Mouse (Mus musculus): ENCODE results near the gene Gnai1.
"Not testable (repeated sequence)": the region's sequence is repeated elsewhere in the genome, so short reads cannot be mapped to it uniquely, and the experiment has no call there.

Gene Gnai1

GRCm38 (mm10) chr5:18360281-18360819 is at the start of gene Gnai1:
Gnai1 (minus strand) TSS chr5:18360355.
- in situ Hi-C loops (cut with MseI, MboI) = no loop called here

- in situ Hi-C loops (cut with MseI, MboI) = no loop called here
These were observed 7.7 kb upstream of the Gnai1 start for GRCm38 (mm10) chr5:18367864-18368263.

DNA sequence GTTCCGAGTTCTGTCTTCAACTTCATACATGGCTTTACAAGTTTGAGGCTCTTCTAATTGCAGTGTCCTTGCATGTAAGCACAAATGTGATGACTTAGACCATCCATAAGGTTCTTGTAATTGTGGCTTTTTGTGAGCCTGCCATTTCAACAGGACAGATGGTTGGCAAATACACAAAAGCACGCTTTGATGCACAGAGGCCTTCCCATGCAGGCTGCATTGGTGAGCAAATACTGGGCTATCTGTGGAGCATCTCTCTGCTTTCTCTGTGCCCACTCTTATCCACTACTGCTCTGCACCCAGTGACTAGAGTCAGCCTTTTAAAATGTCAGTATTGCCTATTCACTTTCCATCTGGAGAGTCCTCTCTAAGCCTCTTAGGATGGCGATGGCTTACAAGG is 5.3 kb upstream of the Gnai1 start:
- in situ Hi-C loops (cut with MseI, MboI) = no loop called here

DNA sequence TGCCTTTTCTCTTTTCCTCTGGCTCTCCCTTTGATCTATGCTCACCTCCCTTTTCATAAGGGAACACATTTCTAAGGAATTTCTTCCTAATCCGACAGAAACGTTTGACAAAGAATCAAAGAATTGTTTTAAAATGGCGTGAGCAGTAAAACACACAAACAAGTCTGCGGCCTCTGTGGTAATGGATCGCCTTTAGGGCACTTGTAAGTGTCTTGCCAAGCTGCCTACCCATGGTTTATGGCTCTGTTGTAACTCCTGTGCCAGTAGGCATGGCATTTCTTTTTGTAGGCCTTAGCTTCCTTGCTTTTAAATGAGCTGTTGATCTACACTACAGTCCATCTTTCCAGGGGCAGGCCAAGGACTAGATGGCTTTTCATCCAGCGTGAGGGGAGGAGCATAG is 801 bp upstream of the Gnai1 start:
- in situ Hi-C loops (cut with MseI, MboI) = no loop called here

DNA sequence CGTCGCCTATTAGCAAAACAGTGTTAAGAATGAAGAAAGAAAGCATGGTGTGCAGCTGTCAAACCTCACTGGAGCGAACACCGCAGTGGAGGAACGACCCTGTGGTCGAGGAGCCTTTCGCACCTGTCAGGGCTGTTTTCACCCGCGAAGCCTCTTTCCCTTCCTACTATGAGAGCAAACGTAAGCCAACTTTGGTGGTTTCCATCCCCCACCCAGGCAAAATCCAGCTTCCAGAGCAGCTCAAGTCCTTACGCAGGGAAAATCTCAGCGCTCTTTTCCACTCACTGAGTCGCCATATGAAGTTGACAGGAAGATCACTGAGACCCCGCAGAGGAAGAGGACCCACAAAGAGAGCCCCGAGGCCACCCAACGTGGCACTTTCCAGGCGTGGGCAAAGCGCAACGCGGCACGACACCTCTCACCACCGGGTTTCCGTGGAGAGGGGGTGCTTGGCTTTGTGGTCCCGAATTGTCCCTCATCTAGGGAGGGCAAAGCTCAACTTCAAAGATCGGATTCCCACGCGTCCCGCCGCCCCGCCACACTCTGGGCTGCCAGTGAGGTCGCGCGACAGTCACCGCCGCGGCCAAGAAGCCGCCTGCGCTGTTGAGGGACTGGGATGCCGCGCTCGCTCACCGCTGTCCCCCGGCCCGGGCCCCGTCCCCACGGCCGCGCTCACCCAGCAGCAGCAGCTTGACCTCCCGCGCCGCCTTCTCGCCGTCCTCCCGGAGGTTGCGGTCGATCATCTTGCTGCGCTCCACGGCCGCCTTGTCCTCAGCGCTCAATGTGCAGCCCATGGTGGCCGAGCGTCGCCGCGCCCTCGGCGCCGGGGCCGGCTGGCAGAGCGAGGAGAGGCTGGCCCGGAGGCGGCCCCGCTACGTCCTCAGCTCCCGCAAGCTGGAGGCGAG is 527 bp downstream of the Gnai1 start:
- in situ Hi-C loops (cut with MseI, MboI) = loop anchor here in 1 of 2 experiments (5.0 kb wide), 1 partner anchor 88 kb away; no protein-coding TSS in a partner anchor

DNA sequence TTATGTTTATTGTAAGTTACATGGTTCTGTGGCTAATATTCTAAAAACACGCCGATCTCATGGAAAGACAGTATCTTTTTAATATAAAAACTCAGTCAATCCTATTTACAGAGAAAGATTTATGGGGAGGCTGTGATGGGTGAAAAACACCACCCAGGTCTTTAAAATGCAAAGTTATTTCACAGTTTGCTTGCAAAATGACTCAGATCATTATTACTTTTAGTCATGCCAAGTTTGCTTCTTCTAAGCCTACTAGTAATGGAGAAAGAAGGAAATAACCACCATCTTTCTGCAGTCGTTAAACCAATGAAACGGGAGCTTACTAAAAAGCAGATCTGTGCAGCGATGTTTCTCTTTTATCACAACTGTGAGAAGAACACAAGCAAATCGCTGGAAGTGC is 1.4 kb downstream of the Gnai1 start:
- in situ Hi-C loops (cut with MseI, MboI) = loop anchor here in 1 of 2 experiments (5.0 kb wide), 1 partner anchor 89 kb away; no protein-coding TSS in a partner anchor

- in situ Hi-C loops (cut with MseI, MboI) = loop anchor here in 1 of 2 experiments (5.0 kb wide), 1 partner anchor 89 kb away; no protein-coding TSS in a partner anchor
These were observed 2.0 kb downstream of the Gnai1 start for GRCm38 (mm10) chr5:18358191-18358590.

- in situ Hi-C loops (cut with MseI, MboI) = no loop called here
These were observed 12.9 kb downstream of the Gnai1 start for GRCm38 (mm10) chr5:18347297-18347696.

DNA sequence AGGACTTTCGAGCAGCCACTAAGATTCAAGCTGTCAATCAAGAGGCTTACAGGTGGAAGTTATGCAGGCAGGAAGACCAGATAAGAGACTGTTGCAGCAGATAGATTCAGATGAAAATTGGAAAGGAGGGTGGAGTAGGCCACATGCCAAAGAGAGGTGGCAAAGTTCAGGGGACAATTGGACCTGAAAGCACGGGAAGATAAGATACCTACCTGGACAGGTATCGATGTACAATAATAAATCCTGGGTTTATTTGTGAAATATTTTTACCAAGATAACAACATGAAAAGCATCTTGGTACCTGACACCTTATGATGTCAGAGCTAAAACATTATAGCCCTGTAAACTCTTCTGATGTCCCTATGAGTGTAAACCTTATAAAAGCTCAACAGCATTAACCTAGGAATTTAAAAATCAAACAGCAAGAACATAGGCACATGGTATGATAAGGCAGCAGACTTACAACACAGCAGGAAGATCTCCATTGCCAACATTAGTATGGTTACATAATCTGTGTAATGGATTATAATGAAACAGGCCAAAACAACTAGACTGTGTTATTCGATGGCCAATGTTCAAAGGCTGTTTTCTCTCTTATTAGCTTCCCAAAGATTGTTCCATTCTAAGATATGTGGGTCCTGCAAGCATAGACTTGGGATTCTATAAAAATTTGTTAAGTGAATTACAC is 16.6 kb downstream of the Gnai1 start:
- in situ Hi-C loops (cut with MseI, MboI) = no loop called here

GRCm38 (mm10) chr5:18342765-18343454 is 17.2 kb downstream of the Gnai1 start:
- in situ Hi-C loops (cut with MseI, MboI) = no loop called here

- in situ Hi-C loops (cut with MseI, MboI) = not testable (repeated sequence)
These were observed 18.3 kb downstream of the Gnai1 start for GRCm38 (mm10) chr5:18341876-18342275.

DNA sequence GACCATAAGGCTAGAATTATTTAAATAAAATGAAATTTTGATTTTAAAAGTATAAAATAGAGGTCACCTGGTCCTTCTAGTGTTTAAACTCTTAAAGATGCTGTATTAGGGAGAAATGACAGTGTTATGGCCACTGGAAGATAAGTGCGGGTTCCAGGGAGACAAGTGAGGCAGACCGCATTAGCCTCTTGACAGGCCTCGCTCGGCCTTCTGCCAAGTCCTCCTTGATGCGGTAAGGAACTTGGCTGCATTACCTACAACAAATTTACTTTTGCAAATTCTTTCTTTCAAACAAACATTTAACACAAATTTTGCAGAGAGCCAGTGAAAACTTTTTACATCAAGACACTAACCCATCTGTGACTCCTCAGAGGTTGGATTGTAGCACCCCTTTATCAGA is 27.9 kb downstream of the Gnai1 start:
- in situ Hi-C loops (cut with MseI, MboI) = no loop called here

DNA sequence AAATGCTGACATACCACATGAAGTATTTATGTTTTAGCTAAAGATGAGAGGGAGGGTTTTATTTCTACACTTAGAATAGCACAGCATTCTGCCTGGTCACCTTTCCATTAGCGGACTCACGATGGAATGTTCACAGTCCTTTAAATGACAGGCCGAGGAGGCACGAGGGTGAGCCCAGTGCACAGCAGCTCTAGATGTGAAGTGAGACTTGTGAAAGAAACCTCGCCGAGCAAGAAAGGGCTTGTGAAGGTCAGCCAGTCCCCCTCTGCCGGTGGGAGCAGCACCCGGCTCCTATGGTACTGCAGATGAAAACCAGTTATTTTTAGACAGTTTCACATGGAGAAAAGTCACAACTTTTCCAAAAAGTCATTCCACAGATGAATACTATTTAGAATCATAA is 29.4 kb downstream of the Gnai1 start:
- in situ Hi-C loops (cut with MseI, MboI) = no loop called here

- in situ Hi-C loops (cut with MseI, MboI) = no loop called here
These were observed 34.0 kb downstream of the Gnai1 start for GRCm38 (mm10) chr5:18326159-18326558.

DNA sequence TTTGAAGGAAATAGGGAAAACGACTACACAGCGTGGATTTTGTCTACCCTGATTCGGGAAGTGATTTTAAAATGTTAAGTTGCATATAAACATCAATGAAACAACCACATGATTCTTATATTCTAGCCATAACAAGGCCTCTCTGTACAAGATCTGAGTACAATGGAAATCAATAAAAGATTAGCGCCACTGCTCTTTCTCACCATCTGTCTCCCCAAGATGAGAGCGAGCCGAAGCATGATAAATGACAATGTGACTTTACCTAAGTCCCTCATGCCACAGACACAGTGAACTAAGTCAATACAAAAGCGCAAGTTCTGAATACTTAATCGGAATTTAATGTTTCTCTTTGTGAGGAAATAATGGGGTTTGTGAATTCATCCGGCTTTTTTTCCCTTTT is 36.6 kb downstream of the Gnai1 start:
- in situ Hi-C loops (cut with MseI, MboI) = no loop called here

DNA sequence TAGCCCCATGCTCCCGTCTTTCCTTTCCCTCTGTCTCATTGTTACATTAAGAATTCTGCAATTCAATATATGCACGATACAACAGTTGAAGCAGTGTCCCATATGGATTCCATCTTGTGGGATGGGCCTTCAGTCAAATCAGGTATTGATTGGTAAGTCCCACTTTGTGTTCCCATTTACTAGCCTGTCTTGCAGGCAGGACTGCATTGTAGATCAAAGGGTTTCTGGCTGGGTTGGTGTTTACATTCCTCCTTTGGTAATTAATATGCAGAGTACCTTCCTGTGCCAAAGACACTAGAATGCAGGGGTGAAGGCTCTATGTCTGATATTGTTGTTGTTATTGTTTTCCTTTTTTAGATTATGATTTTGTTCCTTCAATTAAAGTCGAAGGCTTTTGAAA is 38.5 kb downstream of the Gnai1 start:
- in situ Hi-C loops (cut with MseI, MboI) = no loop called here

DNA sequence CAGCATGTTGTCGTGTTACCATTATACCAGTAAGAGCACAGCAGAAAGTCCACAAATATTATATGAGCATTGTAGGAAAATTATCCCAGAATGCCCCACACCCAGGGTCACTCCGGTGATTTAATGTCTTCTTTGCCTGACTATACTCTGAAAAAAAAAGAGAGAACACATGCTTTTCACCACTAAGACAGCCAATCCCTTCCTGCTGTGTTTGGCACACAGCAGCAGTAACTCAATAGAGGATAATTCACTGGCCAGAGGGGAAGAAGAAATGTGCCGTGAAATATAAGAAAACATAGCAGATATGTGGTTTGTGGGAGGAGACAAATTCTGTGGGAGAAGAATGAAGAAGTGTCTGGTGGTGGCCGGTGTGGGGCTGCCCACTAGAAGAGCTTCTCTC is 41.3 kb downstream of the Gnai1 start:
- in situ Hi-C loops (cut with MseI, MboI) = no loop called here

DNA sequence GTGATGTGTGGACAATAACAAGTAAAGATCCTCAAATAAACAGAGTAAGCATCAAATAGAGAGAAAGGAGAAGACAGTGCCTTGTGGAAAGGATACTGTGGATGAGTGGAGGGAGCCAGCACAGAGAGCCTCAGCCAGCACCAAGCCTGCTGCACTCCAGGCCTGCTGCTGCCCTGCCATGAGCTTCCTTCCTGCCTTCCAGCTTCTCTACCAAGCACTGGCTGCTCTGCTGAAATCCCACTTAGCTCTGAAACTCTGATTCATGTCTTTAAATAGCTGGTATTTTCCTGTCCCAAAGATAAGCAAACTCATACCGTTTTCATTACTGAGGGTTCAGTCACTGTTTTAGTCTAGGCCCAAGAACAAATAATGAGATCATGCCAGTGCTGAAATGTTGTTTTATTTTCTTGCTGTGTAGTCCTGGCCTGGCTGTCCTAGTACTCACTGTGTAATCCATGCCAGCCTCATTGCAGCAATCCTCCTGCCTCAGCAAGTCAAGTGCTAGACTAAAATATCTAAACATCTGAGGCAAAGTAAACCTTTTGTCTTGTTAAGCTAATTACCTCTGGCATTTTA is 52.8 kb downstream of the Gnai1 start:
- in situ Hi-C loops (cut with MseI, MboI) = no loop called here

DNA sequence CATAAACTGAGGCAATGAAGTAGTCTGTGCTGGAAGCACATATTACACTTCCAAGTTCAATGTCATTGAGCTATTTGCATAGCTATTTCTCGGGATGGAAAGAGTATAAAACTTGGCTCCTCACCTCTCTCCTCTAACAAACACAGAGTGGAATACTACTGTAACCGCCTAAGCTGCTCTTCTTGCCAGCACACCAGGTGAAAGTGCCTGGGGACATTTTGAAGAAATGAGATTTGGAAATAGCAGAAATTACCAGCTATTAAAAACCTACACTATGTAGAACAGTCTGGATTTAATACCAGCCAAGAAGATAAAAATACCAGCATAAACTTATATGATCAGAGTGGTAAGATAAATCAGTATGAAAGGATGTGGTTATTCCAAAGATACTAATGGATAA is 63.6 kb downstream of the Gnai1 start:
- in situ Hi-C loops (cut with MseI, MboI) = no loop called here

- in situ Hi-C loops (cut with MseI, MboI) = no loop called here
These were observed 67.4 kb downstream of the Gnai1 start for GRCm38 (mm10) chr5:18292744-18293143.

GRCm38 (mm10) chr5:18289530-18289929 is 70.6 kb downstream of the Gnai1 start:
- in situ Hi-C loops (cut with MseI, MboI) = no loop called here

DNA sequence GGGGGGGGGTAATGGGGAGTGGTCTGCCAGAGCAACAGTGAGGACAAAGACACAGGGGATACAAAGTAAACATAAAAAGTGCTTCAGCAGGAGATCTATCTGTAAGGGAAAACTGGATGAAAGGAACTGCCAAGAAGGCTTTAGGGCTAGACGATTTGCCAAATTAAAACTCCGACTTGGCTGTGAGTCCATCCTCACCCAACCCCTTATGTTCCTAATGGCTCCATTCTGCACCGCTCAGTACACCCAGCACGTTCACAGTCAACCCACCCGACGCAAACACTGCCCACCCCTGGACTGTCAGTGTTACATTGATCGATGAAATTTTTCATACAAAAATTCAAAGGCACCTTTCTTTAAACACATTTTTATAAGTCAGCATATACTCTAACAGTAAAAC is 71.5 kb downstream of the Gnai1 start:
- in situ Hi-C loops (cut with MseI, MboI) = no loop called here
